ENCODE assay signal across 8 mouse cellular contexts in genomic region chr3:95356701-95357449, GRCm38 (mm10). TPM values are rescaled to one million over a fixed set of nuclear protein-coding genes. Genes with fewer than 3 reads are reported as not detected.
A peak's percentile ranks its signal among the peaks of the same experiment; 100 is the strongest.
DNase-seq lines count a peak whose midpoint lies in the region; ATAC-seq lines count a peak whose summit lies in the region.
"Not testable (repeated sequence)": the region's sequence is repeated elsewhere in the genome, so short reads cannot be mapped to it uniquely, and the experiment has no call there.

Gene Setdb1 (minus strand): TSS chr3:95357202.

- under 1% methylated on average over 38 of the region's 57 CpGs for WGBS in heart, embryonic 13.5 days
- WGBS in liver, embryonic 12.5 days (ENCODE audit: insufficient replicate concordance), result under 1% methylated on average over 35 of the region's 57 CpGs
- under 1% methylated on average over 32 of the region's 57 CpGs for WGBS in stomach, embryonic 15.5 days

- not testable (repeated sequence) for H3K4me1 ChIP-seq in brown adipose tissue, adult 24 weeks (ENCODE audit: control insufficient read depth, insufficient read depth, insufficient read length, low read length); heart, embryonic 13.5 days; stomach, embryonic 15.5 days
- H3K4me1 ChIP-seq in liver, embryonic 12.5 days, result peaks cover 37% of the 10 kb centered on the region

- peak within 1 kb of the TSS; percentile 83 for H3K9ac ChIP-seq in heart, embryonic 13.5 days
- peak within 1 kb of the TSS; percentile 73 for H3K9ac ChIP-seq in liver, embryonic 12.5 days
- H3K9ac ChIP-seq in stomach, embryonic 15.5 days, result peak within 1 kb of the TSS; percentile 16; the same call in 1 of the 2 replicates

- not testable (repeated sequence) for H3K27ac ChIP-seq in brown adipose tissue, adult 24 weeks (replicated peaks; ENCODE audit: low read depth, low read length)
- H3K27ac ChIP-seq in heart, embryonic 13.5 days (replicated peaks), result 0 out of 2 replicates have a peak within 1 kb of the TSS, but pooled peaks have one; percentile 36
- peak within 1 kb of the TSS; percentile 71 for H3K27ac ChIP-seq in liver, embryonic 12.5 days
- peak within 1 kb of the TSS; percentile 57; the same call in 1 of the 2 replicates for H3K27ac ChIP-seq in stomach, embryonic 15.5 days

- H3K4me2 ChIP-seq in heart, embryonic 13.5 days, result peak within 1 kb of the TSS; percentile 62
- peak within 1 kb of the TSS; percentile 67 for H3K4me2 ChIP-seq in liver, embryonic 12.5 days
- peak within 1 kb of the TSS; percentile 42 for H3K4me2 ChIP-seq in stomach, embryonic 15.5 days

- peak; percentile 85 for ATAC-seq in heart, embryonic 13.5 days (ENCODE audit: extremely low read depth, insufficient number of reproducible peaks, low FRiP score, low TSS enrichment)
- ATAC-seq in liver, embryonic 12.5 days, result peak; percentile 89
- ATAC-seq in stomach, embryonic 15.5 days (ENCODE audit: insufficient read depth, low FRiP score, low read depth), result peak; percentile 95

- DNase-seq in CD4-positive, CD25-positive, alpha-beta regulatory T cell, adult 2 months (ENCODE audit: low read depth, low spot score), result peak; percentile 94
- DNase-seq in fat pad, adult 2 months (ENCODE audit: extremely low read depth, low read depth, low spot score), result peak; percentile 61
- DNase-seq in kidney, postnatal 10 days, result peak; percentile 98
- DNase-seq in natural killer cell, adult 2 months (ENCODE audit: low spot score in 2 of 2), result peak; percentile 76 to 86

- H3K27me3 ChIP-seq in heart, embryonic 13.5 days (replicated peaks); liver, embryonic 12.5 days (replicated peaks); stomach, embryonic 15.5 days (replicated peaks): not testable (repeated sequence)

- not testable (repeated sequence) for H3K9me3 ChIP-seq in heart, embryonic 13.5 days; liver, embryonic 12.5 days (replicated peaks); stomach, embryonic 15.5 days

- peak within 1 kb of the TSS; percentile 80 for H3K4me3 ChIP-seq in brown adipose tissue, adult 24 weeks (ENCODE audit: insufficient read depth, low read depth, low read length)
- H3K4me3 ChIP-seq in heart, embryonic 13.5 days, result peak within 1 kb of the TSS; percentile 58
- H3K4me3 ChIP-seq in liver, embryonic 12.5 days, result peak within 1 kb of the TSS; percentile 67
- H3K4me3 ChIP-seq in stomach, embryonic 15.5 days (replicated peaks), result peak within 1 kb of the TSS; percentile 45

- H3K36me3 ChIP-seq in heart, embryonic 13.5 days, result peaks cover 20% of the 10 kb centered on the region
- H3K36me3 ChIP-seq in liver, embryonic 12.5 days, result peaks cover 29% of the 10 kb centered on the region
- H3K36me3 ChIP-seq in stomach, embryonic 15.5 days, result 0 out of 2 replicates have a peak, but pooled peaks cover 12% of the 10 kb centered on the region

RNA-seq across cellular contexts. Expression of gene Setdb1, which starts in this region (rescaled TPM):
- polyA plus RNA-seq in brown adipose tissue, adult 24 weeks (2012; ENCODE audit: insufficient read depth, insufficient read length, missing spikeins), result 6.7 and 7.5 TPM in 2 replicates
- polyA plus RNA-seq in heart, embryonic 13.5 days (2015; fragmentation: Nextera tagmentation; extraction: Ambion mirVana), result 20.1 and 21.2 TPM in 2 replicates
- polyA plus RNA-seq in liver, embryonic 12.5 days (2016; fragmentation: Nextera tagmentation; extraction: Ambion mirVana), result 31.0 and 31.6 TPM in 2 replicates
- polyA plus RNA-seq in stomach, embryonic 15.5 days (2015; fragmentation: Nextera tagmentation; extraction: Ambion mirVana), result 29.9 and 34.1 TPM in 2 replicates

Comparison
In these comparisons a context has a peak if more than half of its experiments do, and no peak if none do; other contexts are left out.
1. H3K9ac ChIP-seq: peak in every context shown above with its lines; median percentile 83 in heart, embryonic 13.5 days; 73 in liver, embryonic 12.5 days; 16 in stomach, embryonic 15.5 days.